Mouse (Mus musculus): ENCODE measurements around the gene Mdm1.

Gene Mdm1

GRCm38 (mm10) chr10:118141018-118141883 is at the start of gene Mdm1:
Gene Mdm1 (plus strand): TSS chr10:118141811.
- DNase-seq = peak; percentile 92

DNA sequence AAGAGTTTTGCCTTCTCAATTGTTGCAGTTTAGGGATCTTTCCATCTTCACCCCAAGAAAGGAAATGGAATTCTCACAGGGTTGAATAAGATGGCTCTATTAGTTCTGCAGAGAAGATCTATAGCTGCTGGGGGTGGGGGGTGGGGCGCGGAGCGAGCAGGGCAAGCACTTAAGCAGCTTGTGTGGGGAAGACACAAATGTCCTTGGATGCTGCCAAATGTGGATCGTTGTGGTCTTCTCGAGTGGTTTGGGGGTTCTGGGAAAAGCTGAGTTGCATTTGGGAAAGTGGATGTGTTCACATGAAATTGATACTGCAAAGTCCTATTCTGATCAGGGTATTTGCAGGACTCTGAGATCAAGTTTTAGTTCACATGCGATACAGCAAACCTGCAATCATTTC is 48.9 kb upstream of the Mdm1 start:
- no peak for DNase-seq

GRCm38 (mm10) chr10:118093728-118094127 is 47.9 kb upstream of the Mdm1 start:
- no peak for DNase-seq

GRCm38 (mm10) chr10:118094853-118095252 is 46.8 kb upstream of the Mdm1 start:
- no peak for DNase-seq

DNA sequence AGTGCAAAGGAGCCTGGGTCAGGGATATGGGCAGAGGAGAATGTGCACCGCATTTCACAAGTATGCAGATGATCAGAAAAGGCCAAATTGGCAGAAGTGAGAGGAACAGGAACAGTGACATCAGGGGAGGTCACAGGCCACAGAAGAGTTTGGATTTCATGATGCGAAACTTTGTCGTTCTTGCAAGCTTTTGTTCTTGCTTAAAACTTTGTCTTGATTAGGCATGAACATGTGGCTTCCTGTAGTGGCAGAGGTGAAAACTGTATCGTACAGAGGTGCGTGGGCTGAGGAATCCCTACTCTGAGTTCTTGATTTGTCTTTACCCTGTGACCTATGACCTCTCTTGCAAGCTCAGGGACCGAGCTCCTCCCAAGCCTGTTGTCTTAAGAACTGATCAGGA is 45.4 kb upstream of the Mdm1 start:
- no peak for DNase-seq

- DNase-seq = no peak
Measured at GRCm38 (mm10) chr10:118097898-118098297, 43.7 kb upstream of the Mdm1 start.

GRCm38 (mm10) chr10:118100570-118100969 is 41.0 kb upstream of the Mdm1 start:
- no peak for DNase-seq

DNA sequence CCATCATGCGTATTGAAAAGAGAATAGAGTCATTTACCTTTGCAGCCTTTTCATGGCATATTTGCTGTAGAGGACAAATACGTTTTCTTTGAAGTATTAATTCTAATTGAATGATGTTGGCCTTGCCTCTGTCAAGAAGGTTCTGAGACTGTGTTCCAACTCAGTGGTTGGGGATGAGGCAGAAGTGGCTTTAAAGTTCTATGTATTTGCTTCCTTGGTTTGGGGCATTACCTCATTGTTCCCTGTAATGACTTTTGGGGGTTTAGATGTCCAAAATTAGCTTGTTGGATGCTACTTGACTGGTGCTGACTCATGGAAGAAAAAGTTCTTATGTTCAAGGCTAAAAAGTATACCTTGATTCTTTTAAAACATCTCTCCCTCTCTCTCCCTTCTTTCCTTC is 40.6 kb upstream of the Mdm1 start:
- no peak for DNase-seq

- peak; percentile 66 for DNase-seq
Measured at GRCm38 (mm10) chr10:118103020-118103666, 38.5 kb upstream of the Mdm1 start.

DNA sequence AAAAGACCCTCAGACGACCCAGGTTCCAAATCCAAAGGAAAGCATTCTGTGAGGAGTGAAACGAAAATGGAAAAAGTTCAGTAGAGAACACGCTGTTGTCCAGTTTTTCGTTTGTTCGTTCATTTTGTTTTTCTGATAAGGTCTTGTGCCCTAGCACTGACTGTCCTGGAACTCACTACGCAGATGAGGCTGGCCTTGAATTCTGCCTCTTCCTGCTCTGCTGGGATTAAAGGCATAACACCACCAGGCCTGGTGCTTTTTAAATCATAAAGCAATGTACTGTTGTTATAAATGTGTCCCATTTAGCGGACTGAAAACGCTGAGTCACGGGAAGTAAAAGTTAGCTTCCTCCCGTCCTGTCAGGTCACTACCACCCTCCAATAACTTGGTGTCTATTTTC is 37.7 kb upstream of the Mdm1 start:
- no peak for DNase-seq

DNA sequence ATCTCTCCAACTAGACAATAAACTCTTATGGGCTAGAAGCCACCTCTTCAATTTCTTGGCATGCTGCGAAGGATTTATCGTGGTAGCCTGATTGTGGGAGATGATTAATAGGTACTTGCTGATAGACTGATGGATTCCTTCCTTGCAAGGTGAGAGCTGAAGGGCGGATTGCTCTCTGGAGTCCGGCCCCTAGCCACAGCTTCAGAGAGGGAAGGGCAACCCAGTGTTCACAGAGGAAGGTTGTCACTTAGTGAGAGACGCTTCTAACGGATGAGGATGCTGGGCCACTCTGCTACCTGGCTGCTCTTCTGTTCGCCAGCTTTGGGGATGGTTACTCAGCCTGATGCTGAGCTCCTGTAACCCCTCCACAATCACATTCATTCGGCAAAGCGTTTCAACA is 34.6 kb upstream of the Mdm1 start:
- DNase-seq = no peak

- DNase-seq = no peak
Measured at GRCm38 (mm10) chr10:118110006-118110920, 31.3 kb upstream of the Mdm1 start.

DNA sequence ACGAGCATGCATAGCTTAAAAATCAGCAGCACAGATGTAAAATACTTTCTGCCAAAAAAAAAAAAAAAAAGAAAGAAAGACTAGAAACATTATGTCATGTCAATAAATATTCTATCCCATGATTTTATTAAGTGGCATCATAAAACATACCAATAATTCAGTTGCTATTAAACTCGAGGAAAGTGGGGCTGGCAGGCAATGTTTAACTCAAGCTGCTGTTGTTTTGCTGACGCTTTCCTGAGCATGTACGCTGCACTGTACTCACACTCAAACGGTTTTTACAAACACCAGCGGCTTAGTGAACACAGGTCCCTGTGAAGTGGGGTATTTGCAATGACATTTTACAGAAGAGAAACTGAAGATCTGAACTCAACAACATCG is 30.7 kb upstream of the Mdm1 start:
- no peak for DNase-seq

GRCm38 (mm10) chr10:118111621-118112020 is 30.0 kb upstream of the Mdm1 start:
- DNase-seq = no peak

GRCm38 (mm10) chr10:118112294-118112893 is 29.2 kb upstream of the Mdm1 start:
- DNase-seq = no peak

GRCm38 (mm10) chr10:118113256-118113682 is 28.3 kb upstream of the Mdm1 start:
- DNase-seq = no peak

DNA sequence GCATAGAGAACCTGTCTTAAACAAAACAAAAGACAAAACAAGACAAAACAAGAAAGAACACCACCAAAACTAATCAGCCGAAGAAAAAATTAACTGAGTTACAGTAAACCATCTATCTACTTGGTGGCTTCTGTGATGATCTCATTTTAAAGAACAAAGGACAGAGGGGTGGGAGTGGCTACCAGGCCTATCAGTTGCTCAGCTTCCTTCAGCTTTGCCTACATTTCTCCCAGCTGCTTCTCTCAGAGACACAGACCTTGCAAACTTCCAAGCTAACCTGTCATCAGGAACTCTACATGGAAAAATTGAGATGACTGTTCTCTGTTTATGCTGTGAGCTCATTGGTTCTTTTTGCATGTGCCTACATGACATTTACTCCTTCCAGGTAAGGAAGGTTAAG is 27.3 kb upstream of the Mdm1 start:
- DNase-seq = no peak

GRCm38 (mm10) chr10:118116456-118116855 is 25.2 kb upstream of the Mdm1 start:
- DNase-seq = no peak

DNA sequence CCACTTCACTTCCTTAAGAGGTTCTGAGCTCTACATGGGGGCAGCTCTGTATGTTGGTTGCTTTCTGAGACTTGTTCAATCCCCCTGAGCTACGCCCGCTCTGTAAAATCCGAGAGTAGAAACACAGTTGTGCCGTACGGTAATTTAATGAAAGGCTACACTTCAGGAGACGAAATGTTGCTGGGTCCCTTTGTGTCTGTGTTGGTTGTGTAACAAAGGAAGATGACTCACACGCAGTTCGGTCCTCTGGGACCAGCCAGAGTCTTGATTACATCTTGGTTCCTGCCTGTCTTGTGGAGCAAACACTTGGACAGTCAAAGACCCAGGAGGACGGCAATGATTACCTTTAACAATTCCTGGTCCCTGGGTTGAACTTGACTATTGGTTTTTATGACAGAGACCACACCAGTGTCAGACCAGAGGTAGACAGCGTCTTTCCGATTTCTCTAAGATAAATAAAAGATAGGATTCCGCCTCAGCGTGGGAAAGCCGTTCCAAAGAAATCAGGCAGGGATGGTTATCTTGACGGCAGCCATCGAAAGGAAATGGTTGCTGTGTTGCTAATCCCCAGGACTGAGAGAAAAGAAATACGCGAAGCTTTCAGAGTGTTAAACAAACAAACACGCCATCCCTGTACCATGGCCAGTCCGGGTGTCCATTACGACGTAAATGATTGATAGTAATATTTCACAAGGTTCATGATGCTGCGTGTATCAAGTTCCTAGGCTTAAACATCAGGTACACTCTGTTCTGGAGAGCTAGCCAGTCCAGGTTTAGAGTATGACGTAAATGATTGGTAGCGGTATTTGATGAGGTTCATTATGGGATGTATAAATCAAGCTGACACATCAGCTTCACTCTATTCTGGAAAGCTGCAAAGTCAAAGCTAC is 20.3 kb upstream of the Mdm1 start:
- no peak for DNase-seq

GRCm38 (mm10) chr10:118121937-118122285 is 19.7 kb upstream of the Mdm1 start:
- DNase-seq = no peak

DNA sequence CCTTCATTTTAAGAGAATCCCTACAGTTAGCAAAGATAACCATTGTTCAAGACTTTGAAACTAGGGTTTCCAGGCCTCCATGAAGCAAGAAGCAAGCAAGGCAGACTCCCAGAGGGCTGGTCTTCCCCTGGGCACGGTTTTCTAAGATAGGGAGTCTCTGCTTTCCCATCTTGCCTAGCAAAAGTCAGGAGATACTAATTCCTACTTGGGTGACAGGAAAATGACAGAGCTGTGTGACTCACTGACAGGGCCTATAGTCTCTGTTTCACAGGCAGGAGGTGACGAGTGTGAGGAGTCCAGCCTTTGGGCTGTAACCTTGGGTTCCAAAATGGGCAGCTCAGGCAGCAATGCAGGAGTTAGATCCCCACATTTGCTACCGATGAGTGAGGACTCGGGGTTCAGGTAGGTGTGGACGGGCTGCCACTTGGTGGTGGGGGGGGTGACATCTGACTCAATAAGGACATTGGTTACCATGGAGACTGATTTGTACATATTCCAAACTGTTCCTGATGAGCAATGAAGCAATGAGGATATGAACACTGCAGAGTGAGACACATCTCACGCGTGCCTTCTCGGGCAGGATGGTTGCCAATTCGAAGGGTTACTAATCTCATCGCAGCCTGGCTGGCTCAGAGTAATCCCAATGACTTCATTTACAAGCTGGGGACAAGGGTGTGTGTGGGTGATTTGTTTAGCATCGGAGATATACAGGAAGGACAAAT is 19.0 kb upstream of the Mdm1 start:
- DNase-seq = no peak

All from right cerebral cortex, postnatal 4 days (tissue).